In the genomic region with DNA sequence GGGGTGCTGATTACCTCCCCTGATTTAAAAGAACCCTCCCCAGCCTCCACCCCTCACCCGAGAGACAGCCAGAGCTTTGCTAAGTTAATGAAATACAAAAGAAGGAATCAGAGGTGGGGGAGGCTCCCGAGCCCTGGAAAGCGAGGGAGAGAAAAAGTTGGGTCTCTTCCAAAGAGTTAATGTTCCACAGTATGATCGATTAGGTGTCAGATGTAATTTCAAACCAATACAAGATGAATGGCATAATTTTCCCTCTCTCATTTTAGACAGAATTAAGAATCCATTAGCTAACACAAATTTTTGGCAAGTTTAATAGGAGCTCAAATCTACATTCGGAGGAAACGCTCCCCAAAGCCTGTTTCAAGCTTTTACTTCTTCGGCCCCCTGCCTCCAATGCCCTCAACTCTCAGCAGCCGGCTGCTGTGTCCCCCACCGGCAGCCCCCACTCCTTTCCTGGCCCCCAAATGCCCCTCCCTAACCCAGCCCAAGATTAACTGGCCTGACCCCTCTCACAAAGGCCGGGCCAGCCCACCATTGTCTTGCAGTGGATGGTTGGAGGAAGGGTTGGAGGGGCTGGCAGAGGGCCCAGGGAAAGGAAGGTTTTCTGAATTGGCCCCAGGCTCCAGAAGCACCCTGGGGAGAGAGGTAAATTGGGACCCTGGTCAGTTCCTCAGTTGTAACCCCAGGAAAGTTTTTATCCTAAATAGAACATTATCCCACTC, we compare ENCODE assay signal across 9 mouse cellular contexts. TPM values are rescaled to one million over a fixed set of nuclear protein-coding genes. Genes with fewer than 3 reads are reported as not detected.
DNase-seq lines count a peak whose midpoint lies in the region; ATAC-seq lines count a peak whose summit lies in the region.
"Had no signal": no experiment of that assay in that cellular context is flagged by ENCODE, and none has a peak within 500 bp of the region (broad histone marks: within the 10 kb centered on the region; RNA-seq: fewer than 3 reads in every experiment).

No protein-coding gene starts in this region.

- WGBS in liver, embryonic 15.5 days (ENCODE audit: insufficient replicate concordance) = 13% methylated on average over 10 of the region's 10 CpGs
- 28% methylated on average over 10 of the region's 10 CpGs for WGBS in liver, embryonic 11.5 days
- WGBS in hindbrain, embryonic 13.5 days = 7% methylated on average over 10 of the region's 10 CpGs
- 17% methylated on average over 10 of the region's 10 CpGs for WGBS in limb, embryonic 10.5 days

- H3K4me3 ChIP-seq in liver, embryonic 15.5 days (replicated peaks) = no peak overlapping the region
- no peak overlapping the region for H3K4me3 ChIP-seq in liver, embryonic 11.5 days (ENCODE audit: low read depth, low read length)
- no peak overlapping the region for H3K4me3 ChIP-seq in hindbrain, embryonic 13.5 days
- H3K4me3 ChIP-seq in limb, embryonic 10.5 days = no peak overlapping the region

- peak overlapping the region; percentile 18; the same call in 1 of the 2 replicates for H3K4me2 ChIP-seq in liver, embryonic 15.5 days
- H3K4me2 ChIP-seq in liver, embryonic 11.5 days = no peak overlapping the region
- H3K4me2 ChIP-seq in hindbrain, embryonic 13.5 days = peak overlapping the region; percentile 33

- H3K27me3 ChIP-seq in liver, embryonic 15.5 days = peaks cover 62% of the 10 kb centered on the region
- H3K27me3 ChIP-seq in liver, embryonic 11.5 days (replicated peaks; ENCODE audit: control insufficient read depth, insufficient read depth, low read length) = peaks cover 72% of the 10 kb centered on the region
- peaks cover 30% of the 10 kb centered on the region for H3K27me3 ChIP-seq in hindbrain, embryonic 13.5 days
- peaks cover 82% of the 10 kb centered on the region for H3K27me3 ChIP-seq in limb, embryonic 10.5 days (ENCODE audit: low read depth, poor library complexity, severe bottlenecking)

- ATAC-seq in liver, embryonic 15.5 days (ENCODE audit: insufficient read depth) = no peak
- no peak for ATAC-seq in liver, embryonic 11.5 days (replicated peaks; ENCODE audit: low FRiP score)
- 0 out of 2 replicates have a peak, but pooled peaks have one; percentile 33 for ATAC-seq in erythroid progenitor cell, adult 5-6 weeks (replicated peaks; ENCODE audit: low FRiP score, poor library complexity, severe bottlenecking)
- ATAC-seq in hindbrain, embryonic 13.5 days (ENCODE audit: low FRiP score) = no peak

- H3K4me1 ChIP-seq in liver, embryonic 15.5 days (replicated peaks) = 0 out of 2 replicates have a peak, but pooled peaks cover 22% of the 10 kb centered on the region
- no peaks in the 10 kb centered on the region for H3K4me1 ChIP-seq in liver, embryonic 11.5 days (replicated peaks; ENCODE audit: control insufficient read depth, insufficient read depth, low read length)
- H3K4me1 ChIP-seq in hindbrain, embryonic 13.5 days (replicated peaks) = peaks cover 51% of the 10 kb centered on the region
- H3K4me1 ChIP-seq in limb, embryonic 10.5 days = peaks cover 43% of the 10 kb centered on the region

- H3K9ac ChIP-seq in liver, embryonic 15.5 days = no peak overlapping the region
- H3K9ac ChIP-seq in liver, embryonic 11.5 days (ENCODE audit: low read depth, low read length) = no peak overlapping the region
- H3K9ac ChIP-seq in hindbrain, embryonic 13.5 days = no peak overlapping the region

- H3K9me3 ChIP-seq in liver, embryonic 15.5 days (replicated peaks) = no peaks in the 10 kb centered on the region
- H3K9me3 ChIP-seq in liver, embryonic 11.5 days (ENCODE audit: control insufficient read depth, low read length) = no peaks in the 10 kb centered on the region
- no peaks in the 10 kb centered on the region for H3K9me3 ChIP-seq in hindbrain, embryonic 13.5 days
- H3K9me3 ChIP-seq in limb, embryonic 10.5 days (replicated peaks) = no peaks in the 10 kb centered on the region

- peak overlapping the region; percentile 60 for H3K27ac ChIP-seq in liver, embryonic 15.5 days (replicated peaks)
- H3K27ac ChIP-seq in liver, embryonic 11.5 days (ENCODE audit: low read depth, low read length) = no peak overlapping the region
- peak overlapping the region; percentile 67 for H3K27ac ChIP-seq in hindbrain, embryonic 13.5 days
- no peak overlapping the region for H3K27ac ChIP-seq in limb, embryonic 10.5 days

- no peaks in the 10 kb centered on the region for H3K36me3 ChIP-seq in liver, embryonic 15.5 days (replicated peaks)
- H3K36me3 ChIP-seq in liver, embryonic 11.5 days (ENCODE audit: control insufficient read depth, insufficient read depth, low read length) = no peaks in the 10 kb centered on the region
- H3K36me3 ChIP-seq in hindbrain, embryonic 13.5 days = no peaks in the 10 kb centered on the region
- H3K36me3 ChIP-seq in limb, embryonic 10.5 days = no peaks in the 10 kb centered on the region

- no peak for DNase-seq in liver, embryonic 11.5 days (ENCODE audit: low spot score)
- DNase-seq in lung, postnatal 4 days = peak; percentile 43 to 65
- DNase-seq in spleen, adult 12 weeks (ENCODE audit: low spot score) = no peak
- no peak for DNase-seq in limb, embryonic 10.5 days (ENCODE audit: low spot score)

RNA-seq across cellular contexts. Expression of gene Neurod2, which starts 30.8 kb away (rescaled TPM):
- polyA plus RNA-seq in liver, embryonic 15.5 days (2015; fragmentation: Nextera tagmentation; extraction: Ambion mirVana) = not detected in 2 replicates
- polyA plus RNA-seq in liver, embryonic 11.5 days (2014; fragmentation: Nextera tagmentation; extraction: Ambion mirVana) = 0.10 and 0.18 TPM in 2 replicates
- not detected in 2 replicates for total RNA-seq in erythroid progenitor cell, adult 5-6 weeks (2015; ENCODE audit: low replicate concordance)
- not detected in 2 replicates for total RNA-seq in erythroid progenitor cell, adult 5-6 weeks (2017; ENCODE audit: low replicate concordance)
- polyA plus RNA-seq in hindbrain, embryonic 13.5 days (2015; fragmentation: Nextera tagmentation; extraction: Ambion mirVana) = 24.6 and 30.7 TPM in 2 replicates
- not detected in 2 replicates for polyA plus RNA-seq in limb, embryonic 10.5 days (2016; fragmentation: Nextera tagmentation; extraction: Ambion mirVana)
- total RNA-seq: common myeloid progenitor, adult 5-6 weeks had no signal
- polyA plus RNA-seq: testis, adult 2 months had no signal

RNA-seq across cellular contexts. Expression of gene Ppp1r1b, which starts 49.6 kb away (rescaled TPM):
- polyA plus RNA-seq in liver, embryonic 15.5 days (2015; fragmentation: Nextera tagmentation; extraction: Ambion mirVana) = 0.59 and 0.93 TPM in 2 replicates
- polyA plus RNA-seq in liver, embryonic 11.5 days (2014; fragmentation: Nextera tagmentation; extraction: Ambion mirVana) = 0.38 TPM in 1 of 2 replicates, not detected in the other
- total RNA-seq in erythroid progenitor cell, adult 5-6 weeks (2015; ENCODE audit: low replicate concordance) = not detected in 2 replicates
- total RNA-seq in erythroid progenitor cell, adult 5-6 weeks (2017; ENCODE audit: low replicate concordance) = not detected in 2 replicates
- 1.1 and 2.4 TPM in 2 replicates for polyA plus RNA-seq in hindbrain, embryonic 13.5 days (2015; fragmentation: Nextera tagmentation; extraction: Ambion mirVana)
- polyA plus RNA-seq in limb, embryonic 10.5 days (2016; fragmentation: Nextera tagmentation; extraction: Ambion mirVana) = 0.13 TPM in 2 replicates
- total RNA-seq: common myeloid progenitor, adult 5-6 weeks had no signal

RNA-seq across cellular contexts. Expression of gene Stard3, which starts 59.5 kb away (rescaled TPM):
- polyA plus RNA-seq in liver, embryonic 15.5 days (2015; fragmentation: Nextera tagmentation; extraction: Ambion mirVana) = 16.4 and 19.6 TPM in 2 replicates
- polyA plus RNA-seq in liver, embryonic 11.5 days (2014; fragmentation: Nextera tagmentation; extraction: Ambion mirVana) = 25.3 and 28.9 TPM in 2 replicates
- 4.6 and 8.3 TPM in 2 replicates for total RNA-seq in erythroid progenitor cell, adult 5-6 weeks (2015; ENCODE audit: low replicate concordance)
- 5.6 and 7.6 TPM in 2 replicates for total RNA-seq in erythroid progenitor cell, adult 5-6 weeks (2017; ENCODE audit: low replicate concordance)
- 44.4 and 44.7 TPM in 2 replicates for polyA plus RNA-seq in hindbrain, embryonic 13.5 days (2015; fragmentation: Nextera tagmentation; extraction: Ambion mirVana)
- polyA plus RNA-seq in limb, embryonic 10.5 days (2016; fragmentation: Nextera tagmentation; extraction: Ambion mirVana) = 37.8 and 41.3 TPM in 2 replicates

Comparison
In these comparisons a context has a peak if more than half of its experiments do, and no peak if none do; other contexts are left out.
1. H3K27ac ChIP-seq: peak in liver, embryonic 15.5 days (single experiment) and hindbrain, embryonic 13.5 days (single experiment); none in liver, embryonic 11.5 days (single experiment) and limb, embryonic 10.5 days (single experiment).
2. DNase-seq: peak in lung, postnatal 4 days (2 of 2); none in liver, embryonic 11.5 days (single experiment), spleen, adult 12 weeks (single experiment) and limb, embryonic 10.5 days (single experiment).
3. RNA of gene Neurod2, which starts 30.8 kb away (polyA plus RNA-seq): 24.6 to 30.7 TPM in hindbrain, embryonic 13.5 days; 0.10 to 0.18 TPM in liver, embryonic 11.5 days, not detected in liver, embryonic 15.5 days and not detected in limb, embryonic 10.5 days; every median in the first group is over 10 times any median in the second.